Mouse (Mus musculus): ENCODE measurements around the gene Sprr3.

DNA sequence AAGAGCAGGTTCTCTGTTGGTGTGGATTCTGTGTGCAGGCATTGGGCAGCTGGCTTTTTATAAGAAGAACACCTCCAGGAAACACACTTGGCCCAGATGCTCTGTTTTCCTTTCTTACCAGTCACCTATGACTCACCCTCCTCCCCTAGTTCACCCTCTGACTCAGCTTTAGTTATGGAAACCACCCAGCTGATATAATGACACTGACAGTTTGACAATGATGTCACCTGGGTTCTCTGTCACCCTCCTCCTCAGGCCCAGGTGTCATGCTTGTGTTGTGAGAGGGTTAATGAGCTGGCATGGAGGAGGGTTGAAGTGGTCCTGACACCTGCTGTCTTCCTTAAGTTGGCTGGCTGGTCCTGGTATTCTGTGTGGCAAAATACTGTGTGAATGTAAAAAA is 27.3 kb upstream of the Sprr3 start, which contains the start of gene Sprr1a:
- TF ChIP-seq CTCF (IDR thresholded peaks at IDR 0.05; ENCODE audit: borderline replicate concordance, insufficient read depth, low read length) (no peak), POLR2A (IDR thresholded peaks at IDR 0.05; ENCODE audit: low read depth, low read length) (no peak)

Data from embryonic fibroblast, embryonic 13.5 days (primary cell).